Mouse (Mus musculus) ES-Bruce4 (cell line): ENCODE measurements at regions not wholly inside any gene's neighbourhood (a gene's known extent, or its start where the extent isn't known, plus 50 kb on each side); places are given as distances from the start of the nearest gene placed in this dataset.

Experiments
- H3K27ac ChIP-seq: 2 replicates; pipeline ENCODE4 v1.5.1; 2012; ENCODE audit warnings: low read length, inconsistent platforms; ENCODE audit not compliant: insufficient read depth
- H3K27me3 ChIP-seq: 2 replicates; pipeline ENCODE4 v1.6.1; 2012; ENCODE audit warnings: mild to moderate bottlenecking, low read length, inconsistent platforms; ENCODE audit not compliant: control insufficient read depth, poor library complexity, insufficient read depth, severe bottlenecking
- H3K36me3 ChIP-seq: 2 replicates; pipeline ENCODE4 v1.6.1; 2012; ENCODE audit warnings: inconsistent platforms, mild to moderate bottlenecking, low read length, moderate library complexity; ENCODE audit not compliant: control insufficient read depth, poor library complexity, insufficient read depth, severe bottlenecking
- H3K4me1 ChIP-seq: one replicate; pipeline ENCODE4 v1.8.1; 2011; ENCODE audit warnings: low read length; ENCODE audit not compliant: control insufficient read depth, insufficient read depth
- H3K4me3 ChIP-seq: 2 replicates; pipeline ENCODE4 v1.5.1; 2011; ENCODE audit warnings: low read depth, mild to moderate bottlenecking, low read length
- H3K9ac ChIP-seq: 2 replicates; pipeline ENCODE4 v1.6.1; 2012; ENCODE audit warnings: low read depth, mild to moderate bottlenecking, inconsistent platforms; ENCODE audit not compliant: poor library complexity, severe bottlenecking
- H3K9me3 ChIP-seq: replicated peaks from 2 replicates; pipeline ENCODE4 v1.6.1; 2012; ENCODE audit warnings: mild to moderate bottlenecking, low read length, inconsistent platforms; ENCODE audit not compliant: control insufficient read depth, poor library complexity, insufficient read depth, severe bottlenecking
- CTCF ChIP-seq: IDR thresholded peaks from one replicate; pipeline ENCODE4 v1.8.1; 2011; ENCODE audit warnings: low read depth, low read length
- EP300 ChIP-seq: IDR thresholded peaks from 2 replicates; pipeline ENCODE4 v1.6.1; 2011; ENCODE audit warnings: low read depth, low read length; ENCODE audit not compliant: insufficient read depth
- POLR2A ChIP-seq: IDR thresholded peaks from one replicate; pipeline ENCODE4 v1.8.1; 2011; ENCODE audit warnings: low read length; ENCODE audit not compliant: insufficient read depth

DNA sequence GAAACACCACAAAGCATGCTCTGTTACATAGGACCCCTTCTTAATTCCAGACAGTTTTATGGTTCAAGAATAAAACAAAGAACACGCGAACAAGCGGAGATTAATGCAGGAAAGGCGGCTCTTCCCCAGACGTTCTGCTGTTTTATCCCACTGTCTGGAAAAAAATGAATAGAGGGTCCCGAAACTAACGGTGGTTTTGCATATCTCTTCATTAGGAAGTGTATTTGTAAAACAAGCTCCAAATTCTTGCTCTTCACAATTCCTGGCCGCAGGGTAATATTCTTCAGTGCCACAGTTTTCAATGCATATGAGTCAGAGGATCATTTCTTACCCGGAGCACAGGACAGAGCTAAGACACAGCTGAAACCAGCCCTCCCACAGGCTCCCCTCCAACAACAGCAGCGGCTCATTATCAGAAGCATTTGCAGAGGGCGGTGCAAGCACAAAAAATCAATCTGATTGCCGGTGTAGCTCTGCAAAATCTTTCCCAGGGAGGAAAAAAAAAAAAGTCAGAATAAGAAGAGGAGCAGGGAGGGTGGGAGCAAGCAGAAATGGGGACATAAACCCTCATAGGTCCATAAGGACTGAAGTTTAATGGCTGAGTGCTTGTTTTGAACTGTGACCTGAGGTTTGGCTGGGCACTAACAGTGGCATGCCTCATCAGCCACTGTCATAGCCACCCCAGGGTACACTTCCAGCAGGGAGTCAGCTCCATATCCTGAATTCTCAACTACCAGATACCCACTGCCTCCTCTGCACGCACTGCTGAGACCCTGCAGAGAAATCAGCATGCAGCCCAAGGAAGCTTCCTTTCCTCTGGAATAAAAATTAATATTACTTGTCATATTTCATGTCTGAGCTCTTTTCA lies 894.6 kb upstream of the Mms22l start:
- TF ChIP-seq CTCF: no peak
- no peak for TF ChIP-seq POLR2A
- TF ChIP-seq EP300: no peak
- no peak overlapping the region for H3K27ac ChIP-seq
- H3K36me3 ChIP-seq: no peaks in the 10 kb centered on the region
- no peak overlapping the region for H3K9ac ChIP-seq
- no peaks in the 10 kb centered on the region for H3K9me3 ChIP-seq
- no peak overlapping the region for H3K4me3 ChIP-seq
- no peaks in the 10 kb centered on the region for H3K4me1 ChIP-seq
- no peaks in the 10 kb centered on the region for H3K27me3 ChIP-seq

- Histone ChIP-seq H3K27ac (no peak overlapping the region), H3K4me3 (no peak overlapping the region)
- TF ChIP-seq EP300: no peak
- TF ChIP-seq CTCF: no peak
- no peak for TF ChIP-seq POLR2A
These were observed 893.8 kb upstream of the Mms22l start for GRCm38 (mm10) chr4:23602294-23602932.

GRCm38 (mm10) chr4:23607348-23607747 lies 888.9 kb upstream of the Mms22l start:
- TF ChIP-seq CTCF: no peak
- TF ChIP-seq EP300: no peak
- TF ChIP-seq POLR2A: no peak
- H3K27me3 ChIP-seq: no peaks in the 10 kb centered on the region
- no peak overlapping the region for H3K27ac ChIP-seq

More at GRCm38 (mm10) chr4:23602294-23602932, 893.8 kb upstream of the Mms22l start:
- no peak overlapping the region for H3K9ac ChIP-seq
- H3K27me3 ChIP-seq: no peaks in the 10 kb centered on the region
- no peaks in the 10 kb centered on the region for H3K36me3 ChIP-seq
- H3K4me1 ChIP-seq: no peaks in the 10 kb centered on the region
- no peaks in the 10 kb centered on the region for H3K9me3 ChIP-seq

DNA sequence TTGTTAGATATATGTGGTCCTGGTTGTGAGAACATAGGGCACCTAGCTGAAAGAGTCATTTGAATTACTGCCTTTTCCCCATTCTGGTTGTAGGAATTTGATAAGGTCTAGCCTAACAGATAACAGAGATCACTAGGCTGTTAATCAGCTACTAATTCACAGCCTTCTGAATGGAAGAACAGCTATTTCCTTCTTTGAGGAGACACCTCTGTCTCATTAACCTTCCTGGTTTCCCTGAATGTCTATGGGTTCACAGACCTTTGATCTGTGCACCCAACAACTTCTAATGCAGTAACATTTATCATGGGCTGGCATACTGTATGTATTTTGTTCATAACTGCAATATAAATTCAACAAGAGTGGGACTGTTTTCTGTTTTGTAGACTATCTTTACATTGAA lies 875.0 kb upstream of the Mms22l start:
- H3K9me3 ChIP-seq: peaks cover 26% of the 10 kb centered on the region
- H3K27ac ChIP-seq: no peak overlapping the region
- H3K9ac ChIP-seq: no peak overlapping the region
- no peaks in the 10 kb centered on the region for H3K4me1 ChIP-seq
- no peak overlapping the region for H3K4me3 ChIP-seq
- TF ChIP-seq EP300: no peak
- no peak for TF ChIP-seq POLR2A
- no peak for TF ChIP-seq CTCF
- no peaks in the 10 kb centered on the region for H3K36me3 ChIP-seq
- no peaks in the 10 kb centered on the region for H3K27me3 ChIP-seq

More at GRCm38 (mm10) chr4:23607348-23607747, 888.9 kb upstream of the Mms22l start:
- H3K9ac ChIP-seq: no peak overlapping the region
- H3K4me1 ChIP-seq: no peaks in the 10 kb centered on the region
- no peaks in the 10 kb centered on the region for H3K36me3 ChIP-seq
- no peaks in the 10 kb centered on the region for H3K9me3 ChIP-seq
- H3K4me3 ChIP-seq: no peak overlapping the region

- Histone ChIP-seq H3K9me3 (peaks cover 26% of the 10 kb centered on the region), H3K4me1 (no peaks in the 10 kb centered on the region), H3K36me3 (no peaks in the 10 kb centered on the region), H3K27me3 (no peaks in the 10 kb centered on the region), H3K9ac (no peak overlapping the region), H3K27ac (no peak overlapping the region), H3K4me3 (no peak overlapping the region)
- TF ChIP-seq EP300 (no peak), POLR2A (no peak), CTCF (no peak)
These were observed 874.0 kb upstream of the Mms22l start for GRCm38 (mm10) chr4:23622231-23622630.

DNA sequence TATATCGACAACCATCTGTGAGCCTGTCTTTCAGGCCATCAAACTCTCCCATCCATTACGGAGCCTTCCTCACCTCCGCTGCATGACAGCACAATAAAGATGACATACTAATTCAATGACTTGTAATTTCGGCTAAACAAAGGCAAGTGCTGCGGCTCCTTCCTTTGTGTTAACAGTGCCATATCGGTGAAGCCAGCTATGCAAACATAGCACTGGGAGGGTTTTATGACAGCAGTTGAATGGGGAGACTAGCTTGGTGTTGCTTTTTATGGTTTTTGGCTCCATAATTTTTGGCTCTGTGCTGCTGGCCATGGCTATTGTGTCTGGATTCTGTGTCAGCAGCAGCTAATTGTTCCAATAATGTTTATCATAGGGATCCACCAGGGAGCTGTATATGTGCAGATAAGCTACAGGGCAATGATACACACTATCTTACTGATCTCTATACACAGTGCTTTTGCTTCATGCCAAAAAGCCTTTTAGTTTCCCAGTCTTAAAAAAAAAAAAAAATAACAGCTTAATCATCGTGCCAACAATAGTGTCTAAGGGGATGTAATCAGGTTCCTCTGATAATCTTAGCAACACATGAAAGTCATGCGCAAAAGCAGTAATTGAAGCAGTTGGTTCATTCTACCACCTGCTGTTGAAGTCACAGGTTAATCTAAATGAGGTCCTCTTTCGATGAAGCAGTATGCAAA lies 859.9 kb upstream of the Mms22l start:
- H3K27me3 ChIP-seq: no peaks in the 10 kb centered on the region
- H3K9me3 ChIP-seq: no peaks in the 10 kb centered on the region
- H3K9ac ChIP-seq: no peak overlapping the region
- no peak overlapping the region for H3K4me3 ChIP-seq
- TF ChIP-seq CTCF (no peak), POLR2A (no peak), EP300 (no peak)
- no peaks in the 10 kb centered on the region for H3K36me3 ChIP-seq
- H3K27ac ChIP-seq: no peak overlapping the region
- no peaks in the 10 kb centered on the region for H3K4me1 ChIP-seq
